Mouse (Mus musculus) forebrain, postnatal 0 days (tissue): ENCODE measurements around the gene Lrrc75a. TPM values are rescaled to one million over a fixed set of nuclear protein-coding genes. Genes with fewer than 3 reads are reported as not detected.

ENCODE experiments used
- ATAC-seq: fragments of 200-750 bp; cut with Nextera tagmentation; 2 replicates; pipeline ENCODE4 v1.8.0; 2017; ENCODE audit warnings: mild to moderate bottlenecking, moderate library complexity
- DNase-seq: peaks from one replicate; pipeline ENCODE4 v3.0.0-alpha.2; 2015
- H3K27ac ChIP-seq: fragments of 300-500 bp; sonication (generic); 2 replicates; pipeline ENCODE4 v1.5.1; 2014; ENCODE audit warnings: low read depth, mild to moderate bottlenecking, antibody characterized with exemption, low read length, moderate library complexity, mixed read lengths
- H3K27me3 ChIP-seq: fragments of 300-500 bp; sonication (generic); 2 replicates; pipeline ENCODE4 v1.6.1; 2014; ENCODE audit warnings: mild to moderate bottlenecking, low read length, mixed read lengths; ENCODE audit not compliant: insufficient read depth
- H3K36me3 ChIP-seq: fragments of 300-500 bp; sonication (generic); 2 replicates; pipeline ENCODE4 v1.6.1; 2014; ENCODE audit warnings: mild to moderate bottlenecking, moderate library complexity; ENCODE audit not compliant: insufficient read depth
- H3K4me1 ChIP-seq: fragments of 300-500 bp; sonication (generic); 2 replicates; pipeline ENCODE4 v1.6.1; 2014; ENCODE audit warnings: antibody characterized with exemption; ENCODE audit not compliant: insufficient read depth
- H3K4me2 ChIP-seq: fragments of 300-500 bp; sonication (generic); 2 replicates; pipeline ENCODE4 v1.6.1; 2014; ENCODE audit warnings: low read depth, mild to moderate bottlenecking, moderate library complexity
- H3K4me3 ChIP-seq: fragments of 300-500 bp; sonication (generic); 2 replicates; pipeline ENCODE4 v1.5.1; 2014; ENCODE audit warnings: low read depth, low read length, mixed read lengths
- H3K9ac ChIP-seq: fragments of 300-500 bp; sonication (generic); 2 replicates; pipeline ENCODE4 v1.6.1; 2014; ENCODE audit warnings: mild to moderate bottlenecking
- H3K9me3 ChIP-seq: fragments of 300-500 bp; sonication (generic); 2 replicates; pipeline ENCODE4 v1.6.1; 2016; ENCODE audit warnings: low read length
- CTCF ChIP-seq: sonication (generic); IDR thresholded peaks from 2 replicates; pipeline ENCODE4 v1.5.1; 2016; ENCODE audit warnings: antibody characterized with exemption, control low read depth, low read depth
- WGBS: fragments of 180-500 bp; shearing (Covaris S2); extraction: QIAGEN DNeasy Blood & Tissue Kit; methylation state at CpG from one replicate; pipeline ENCODE4 v1.1.7; 2014; 5-methylcytosine and 5-hydroxymethylcytosine counted together
- polyA plus RNA-seq: library from polyadenylated mRNA; unstranded; fragments of >200 nt; fragmentation: Nextera tagmentation; extraction: Ambion mirVana; gene quantifications from 2 replicates; pipeline ENCODE4 v1.2.1, GENCODE M21; 2015
- total RNA-seq: library from RNA; depleted of rRNA; stranded (reverse); fragments of >200 nt; gene quantifications from 2 replicates; pipeline ENCODE4 v1.2.3, GENCODE M21; 2014

Lrrc75a gene
- total and polyA plus RNA-seq, 2 experiments from 2014 or later = 7.1 to 13.2 TPM

- Histone ChIP-seq H3K27ac (0 out of 2 replicates have a peak overlapping the region, but pooled peaks have one; percentile 54), H3K9ac (peak overlapping the region; percentile 37; the same call in 1 of the 2 replicates), H3K4me1 (peaks cover 41% of the 10 kb centered on the region), H3K4me3 (peak overlapping the region; percentile 70), H3K9me3 (no peaks in the 10 kb centered on the region), H3K27me3 (no peaks in the 10 kb centered on the region), H3K36me3 (no peaks in the 10 kb centered on the region), H3K4me2 (peak overlapping the region; percentile 96)
- ATAC-seq (no peak), DNase-seq (peak; percentile 67)
- no peak for TF ChIP-seq CTCF
- 24% methylated on average over 8 of the region's 8 CpGs for WGBS
Observed at GRCm38 (mm10) chr11:62645732-62646494, 2.4 kb downstream of the Lrrc75a start.

- WGBS = 86% methylated on average over 4 of the region's 4 CpGs
- H3K27me3 ChIP-seq = no peaks in the 10 kb centered on the region
- peak overlapping the region; percentile 96 for H3K4me2 ChIP-seq
- no peak for DNase-seq
- H3K4me3 ChIP-seq = no peak overlapping the region
- no peaks in the 10 kb centered on the region for H3K36me3 ChIP-seq
- no peak overlapping the region for H3K27ac ChIP-seq
- no peak for ATAC-seq
- H3K9ac ChIP-seq = no peak overlapping the region
- H3K4me1 ChIP-seq = peaks cover 41% of the 10 kb centered on the region
- no peak for TF ChIP-seq CTCF
- no peaks in the 10 kb centered on the region for H3K9me3 ChIP-seq
Observed at GRCm38 (mm10) chr11:62645337-62645675, 3.0 kb downstream of the Lrrc75a start.

GRCm38 (mm10) chr11:62644602-62645336 is 3.6 kb downstream of the Lrrc75a start:
- Histone ChIP-seq H3K27me3 (no peaks in the 10 kb centered on the region), H3K9ac (no peak overlapping the region), H3K4me3 (no peak overlapping the region), H3K4me1 (peaks cover 41% of the 10 kb centered on the region), H3K4me2 (0 out of 2 replicates have a peak overlapping the region, but pooled peaks have one; percentile 96), H3K27ac (no peak overlapping the region), H3K9me3 (no peaks in the 10 kb centered on the region), H3K36me3 (no peaks in the 10 kb centered on the region)
- TF ChIP-seq CTCF = no peak
- WGBS = 92% methylated on average over 5 of the region's 5 CpGs
- no peak for DNase-seq
- ATAC-seq = no peak

- H3K4me1 ChIP-seq = peaks cover 36% of the 10 kb centered on the region
- no peak overlapping the region for H3K27ac ChIP-seq
- DNase-seq = no peak
Observed at GRCm38 (mm10) chr11:62643681-62644363, 4.5 kb downstream of the Lrrc75a start.

GRCm38 (mm10) chr11:62643011-62643631 is 5.2 kb downstream of the Lrrc75a start:
- ATAC-seq = no peak
- no peak for TF ChIP-seq CTCF
- WGBS = 55% methylated on average over 8 of the region's 8 CpGs
- Histone ChIP-seq H3K4me2 (no peak overlapping the region), H3K9me3 (no peaks in the 10 kb centered on the region), H3K27me3 (no peaks in the 10 kb centered on the region), H3K27ac (no peak overlapping the region), H3K9ac (no peak overlapping the region), H3K36me3 (no peaks in the 10 kb centered on the region), H3K4me1 (peaks cover 34% of the 10 kb centered on the region), H3K4me3 (no peak overlapping the region)
- no peak for DNase-seq

More at GRCm38 (mm10) chr11:62643681-62644363, 4.5 kb downstream of the Lrrc75a start:
- Histone ChIP-seq H3K36me3 (no peaks in the 10 kb centered on the region), H3K9me3 (no peaks in the 10 kb centered on the region), H3K4me2 (no peak overlapping the region), H3K4me3 (no peak overlapping the region), H3K9ac (no peak overlapping the region), H3K27me3 (no peaks in the 10 kb centered on the region)
- WGBS = 87% methylated on average over 10 of the region's 10 CpGs
- ATAC-seq = no peak
- TF ChIP-seq CTCF = no peak

GRCm38 (mm10) chr11:62642023-62642844 is 6.1 kb downstream of the Lrrc75a start:
- DNase-seq (no peak), ATAC-seq (no peak)
- H3K36me3 ChIP-seq = no peaks in the 10 kb centered on the region
- no peak for TF ChIP-seq CTCF
- no peaks in the 10 kb centered on the region for H3K9me3 ChIP-seq
- no peaks in the 10 kb centered on the region for H3K27me3 ChIP-seq
- H3K4me1 ChIP-seq = peaks cover 30% of the 10 kb centered on the region
- no peak overlapping the region for H3K9ac ChIP-seq
- H3K27ac ChIP-seq = no peak overlapping the region
- no peak overlapping the region for H3K4me2 ChIP-seq
- no peak overlapping the region for H3K4me3 ChIP-seq
- 36% methylated on average over 11 of the region's 11 CpGs for WGBS
